Mouse (Mus musculus): ENCODE measurements around the gene Spata16.
A peak's percentile ranks its signal among the peaks of the same experiment; 100 is the strongest.

Gene Spata16

GRCm38 (mm10) chr3:26826958-26827839 is 189.8 kb downstream of the Spata16 start:
- DNase-seq (ENCODE audit: inconsistent ontology term), result no peak

DNA sequence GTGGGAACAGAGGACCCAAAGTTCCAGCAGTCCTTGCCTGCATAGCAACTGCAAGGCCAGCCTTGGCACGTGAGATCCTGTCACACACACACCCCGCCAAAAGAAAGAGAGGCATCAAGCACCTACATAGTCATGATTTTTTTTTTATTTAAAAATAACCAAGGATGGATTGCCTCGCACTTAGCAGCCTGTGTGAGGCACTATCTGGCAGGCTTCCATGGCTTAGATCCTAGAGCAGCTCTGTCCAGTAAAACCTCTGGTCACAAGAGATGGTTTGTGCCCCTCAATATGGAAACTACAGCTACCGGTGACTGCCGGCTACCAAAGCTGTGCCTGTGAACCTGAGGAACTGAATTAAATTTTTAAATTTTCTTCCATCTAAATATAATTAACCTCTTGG is 195.5 kb downstream of the Spata16 start:
- no peak for DNase-seq (ENCODE audit: inconsistent ontology term)

- peak; percentile 60 for DNase-seq (ENCODE audit: inconsistent ontology term)
Measured at GRCm38 (mm10) chr3:26834178-26835050, 197.0 kb downstream of the Spata16 start.

GRCm38 (mm10) chr3:26835051-26835755 is 197.8 kb downstream of the Spata16 start:
- DNase-seq (ENCODE audit: inconsistent ontology term), result no peak

DNA sequence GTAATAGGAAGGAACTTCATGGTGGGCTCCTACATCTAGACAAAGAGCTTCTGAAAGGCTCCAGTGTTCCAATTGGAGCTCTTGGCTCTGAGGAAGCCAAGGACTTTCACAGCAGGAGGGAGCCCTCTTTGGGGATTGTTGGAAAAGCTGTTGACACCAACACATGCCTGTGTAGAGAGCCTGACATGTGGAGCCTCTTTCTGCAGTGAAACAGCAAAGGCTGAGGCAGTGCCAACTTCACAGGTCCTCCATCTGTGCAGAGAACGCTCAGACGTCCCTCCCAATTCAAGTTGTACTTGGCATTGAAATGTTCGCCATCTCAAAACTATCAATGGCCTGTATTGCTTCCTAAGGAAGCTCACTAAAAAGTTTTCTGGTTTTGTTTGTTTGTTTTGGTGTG is 207.6 kb downstream of the Spata16 start:
- DNase-seq (ENCODE audit: inconsistent ontology term), result no peak

DNA sequence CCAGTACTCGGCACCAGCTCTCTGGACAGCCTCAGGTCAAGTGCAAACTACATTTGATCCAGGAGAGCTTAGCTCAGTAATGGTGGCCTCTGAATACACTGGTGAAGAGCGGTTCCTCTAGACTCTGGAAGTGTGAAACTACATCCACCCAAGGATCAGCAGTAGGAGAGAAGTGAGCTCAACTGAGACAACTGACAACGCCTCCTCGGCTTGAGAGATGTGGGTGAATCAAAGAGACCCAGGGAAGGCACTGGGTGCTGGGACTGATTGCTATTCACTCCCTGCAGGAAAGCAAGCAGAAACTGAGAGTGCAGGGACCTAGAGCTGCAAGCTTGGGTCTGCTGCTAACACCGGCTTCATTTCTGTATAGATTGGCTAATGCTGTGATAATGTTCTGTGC is 210.5 kb downstream of the Spata16 start:
- no peak for DNase-seq (ENCODE audit: inconsistent ontology term)

DNA sequence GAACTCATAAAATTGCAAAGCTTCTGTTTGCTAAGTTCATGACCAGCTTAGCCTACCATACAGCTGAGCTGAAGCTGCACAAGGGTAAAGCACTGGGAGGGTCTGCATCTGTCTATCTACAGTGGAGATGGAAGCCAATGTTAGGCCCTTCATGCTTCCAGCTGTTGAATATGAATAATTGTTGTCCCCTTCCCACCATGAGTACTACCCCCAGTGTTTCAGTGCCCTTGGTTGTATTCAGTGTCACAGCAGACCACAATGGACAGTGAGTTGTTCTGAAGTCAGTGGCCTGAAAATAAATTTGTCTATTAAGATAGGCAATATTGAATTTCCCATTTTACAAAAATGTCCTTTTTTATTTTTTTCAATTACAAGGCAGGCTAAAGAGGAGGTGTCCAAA is 212.8 kb downstream of the Spata16 start:
- no peak for DNase-seq (ENCODE audit: inconsistent ontology term)

GRCm38 (mm10) chr3:26850691-26851563 is 213.5 kb downstream of the Spata16 start:
- peak; percentile 77 for DNase-seq (ENCODE audit: inconsistent ontology term)

DNA sequence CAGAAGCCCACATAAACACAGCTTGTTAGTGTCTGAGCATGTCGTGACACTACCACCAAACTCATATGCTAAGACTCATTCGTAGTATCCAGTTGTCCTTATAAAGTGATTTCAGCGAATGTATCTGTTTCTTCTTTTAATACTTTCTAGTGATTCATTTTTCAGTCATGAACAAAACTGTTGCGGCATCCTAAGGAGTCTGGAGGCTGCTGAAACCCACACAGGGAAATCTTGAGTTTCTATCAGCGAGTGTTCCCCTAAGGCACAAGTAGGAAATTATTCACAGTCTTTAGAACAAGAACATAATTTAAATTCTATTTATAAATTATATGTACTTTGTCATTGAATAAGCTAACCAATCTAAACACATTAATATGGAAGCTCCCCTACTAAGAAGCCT is 216.1 kb downstream of the Spata16 start:
- no peak for DNase-seq (ENCODE audit: inconsistent ontology term)

DNA sequence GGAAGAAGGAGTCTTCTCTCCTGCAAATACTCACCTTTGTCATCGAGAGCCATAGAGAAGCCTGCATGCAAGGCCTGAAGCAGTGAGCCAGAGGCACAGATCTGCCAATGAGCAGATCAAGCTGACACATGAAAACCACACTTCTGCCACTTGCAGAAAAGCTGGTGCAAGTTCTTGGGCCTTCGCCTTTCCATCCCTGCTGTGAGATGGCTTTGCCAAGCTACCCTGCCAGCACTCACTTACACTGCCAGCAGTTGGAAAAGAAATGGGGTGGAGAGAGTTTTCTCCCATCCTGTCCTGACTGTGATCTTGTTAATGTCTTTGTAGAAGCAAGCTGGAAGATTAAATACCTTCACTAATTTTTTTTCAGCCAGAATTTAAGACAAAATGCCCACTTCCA is 237.3 kb downstream of the Spata16 start:
- peak; percentile 55 for DNase-seq (ENCODE audit: inconsistent ontology term)

- DNase-seq (ENCODE audit: inconsistent ontology term), result no peak
Measured at GRCm38 (mm10) chr3:26877291-26877690, 239.9 kb downstream of the Spata16 start.

DNA sequence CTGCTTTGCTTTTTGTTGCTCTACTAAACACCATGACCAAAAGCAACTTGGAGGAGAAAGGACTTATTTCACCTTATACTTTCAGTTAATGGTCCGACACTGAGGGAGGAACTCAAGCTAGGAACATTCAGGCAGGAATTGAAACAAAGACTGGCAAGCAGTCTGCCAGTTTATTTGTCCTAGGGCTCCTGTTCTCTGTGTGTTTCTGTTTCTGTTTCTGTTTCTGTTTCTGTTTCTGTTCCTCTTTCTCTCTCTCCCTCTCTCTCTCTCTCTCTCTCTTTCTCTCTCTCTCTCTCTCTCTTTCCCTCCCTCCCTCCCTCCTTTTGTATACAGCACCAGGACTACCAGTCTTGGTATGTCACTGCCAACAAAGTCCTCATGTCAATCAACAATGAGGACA is 279.2 kb downstream of the Spata16 start:
- no peak for DNase-seq (ENCODE audit: inconsistent ontology term)

DNA sequence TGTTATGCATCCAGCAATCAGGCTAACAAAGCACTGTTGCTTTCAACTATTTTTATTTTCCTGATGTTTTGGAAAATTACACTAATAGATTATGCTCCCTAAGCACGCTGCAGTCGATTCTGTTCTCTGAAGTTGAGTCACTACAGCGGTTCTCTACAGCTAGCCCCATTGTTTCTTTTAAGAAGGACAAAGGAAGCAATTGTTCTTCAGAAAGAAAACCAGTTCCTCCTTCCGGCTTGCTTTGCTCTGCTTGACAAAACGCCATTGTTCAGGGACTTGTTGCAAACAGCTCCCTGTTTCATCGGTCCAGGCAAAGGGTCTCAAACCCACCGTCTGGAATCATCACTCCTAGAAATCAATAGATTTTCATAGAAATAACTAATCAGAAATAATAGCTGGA is 283.6 kb downstream of the Spata16 start:
- DNase-seq (ENCODE audit: inconsistent ontology term), result peak; percentile 48

- DNase-seq (ENCODE audit: inconsistent ontology term), result no peak
Measured at GRCm38 (mm10) chr3:26921576-26921975, 284.2 kb downstream of the Spata16 start.

GRCm38 (mm10) chr3:26923391-26923790 is 286.0 kb downstream of the Spata16 start:
- no peak for DNase-seq (ENCODE audit: inconsistent ontology term)

DNA sequence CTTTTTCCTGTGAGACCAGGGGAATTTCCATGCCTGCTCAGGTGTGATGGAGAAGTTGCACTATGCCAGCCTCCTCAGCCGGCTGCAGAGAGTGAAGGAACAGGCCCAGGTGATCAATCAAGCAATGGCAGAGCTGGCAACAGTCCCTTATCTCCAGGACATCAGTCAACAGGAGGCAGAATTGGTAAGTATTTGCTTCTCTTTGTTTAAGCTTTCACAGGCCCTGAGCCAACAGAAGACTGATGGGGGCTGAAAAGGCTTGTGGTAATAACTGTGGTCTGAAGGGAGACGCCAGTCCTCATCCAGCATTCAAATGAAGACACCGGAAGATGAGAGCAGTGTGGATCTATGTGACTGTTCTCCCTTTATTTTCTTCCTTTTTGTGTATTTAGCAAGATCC is 286.8 kb downstream of the Spata16 start:
- DNase-seq (ENCODE audit: inconsistent ontology term), result no peak

DNA sequence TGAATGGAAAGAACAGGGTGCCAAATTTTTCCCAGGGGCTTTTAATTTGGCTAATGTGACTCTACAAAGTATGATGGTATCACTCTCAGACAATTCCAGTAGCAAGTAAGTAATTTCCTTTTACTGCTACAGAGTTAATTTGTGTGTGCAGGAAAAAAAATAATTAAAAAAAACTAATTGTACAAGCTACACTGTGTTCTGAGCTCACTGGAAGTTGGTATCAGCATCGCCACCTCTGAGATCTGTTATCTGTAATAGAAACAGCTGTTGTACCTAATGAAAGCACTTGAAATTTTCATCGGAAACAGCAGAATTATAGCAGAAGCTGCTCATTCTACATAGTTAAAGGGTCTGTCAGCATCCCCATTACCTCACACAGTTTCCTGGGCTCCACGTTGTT is 295.7 kb downstream of the Spata16 start:
- no peak for DNase-seq (ENCODE audit: inconsistent ontology term)

GRCm38 (mm10) chr3:26936897-26937590 is 299.6 kb downstream of the Spata16 start:
- DNase-seq (ENCODE audit: inconsistent ontology term), result no peak

DNA sequence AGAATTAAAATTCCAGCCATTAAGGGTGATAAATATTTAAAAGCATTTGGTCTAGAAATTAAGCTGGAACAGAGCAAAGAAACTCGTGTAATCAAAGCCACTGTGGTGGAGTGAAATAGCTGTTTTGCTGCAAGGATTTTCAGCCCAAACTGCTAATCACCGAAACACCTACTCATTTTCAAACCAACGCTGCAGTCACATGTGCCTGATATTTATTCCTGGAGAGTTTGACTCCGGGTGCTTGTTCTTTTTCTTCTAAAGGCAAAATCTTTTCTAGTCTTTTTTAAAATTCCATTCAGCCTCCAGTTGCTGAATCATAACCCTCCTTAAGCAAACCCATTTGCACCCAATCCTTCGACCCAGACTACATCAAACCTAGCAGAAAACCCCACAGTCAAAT is 329.4 kb downstream of the Spata16 start:
- no peak for DNase-seq (ENCODE audit: inconsistent ontology term)

- no peak for DNase-seq (ENCODE audit: inconsistent ontology term)
Measured at GRCm38 (mm10) chr3:26968852-26969513, 331.6 kb downstream of the Spata16 start.
